Mouse (Mus musculus): ENCODE results near the gene Atf3. TPM values are rescaled to one million over a fixed set of nuclear protein-coding genes. Genes with fewer than 3 reads are reported as not detected.

Atf3 gene
- total RNA-seq, 1 experiment from 2014 or later = 242 TPM

DNA sequence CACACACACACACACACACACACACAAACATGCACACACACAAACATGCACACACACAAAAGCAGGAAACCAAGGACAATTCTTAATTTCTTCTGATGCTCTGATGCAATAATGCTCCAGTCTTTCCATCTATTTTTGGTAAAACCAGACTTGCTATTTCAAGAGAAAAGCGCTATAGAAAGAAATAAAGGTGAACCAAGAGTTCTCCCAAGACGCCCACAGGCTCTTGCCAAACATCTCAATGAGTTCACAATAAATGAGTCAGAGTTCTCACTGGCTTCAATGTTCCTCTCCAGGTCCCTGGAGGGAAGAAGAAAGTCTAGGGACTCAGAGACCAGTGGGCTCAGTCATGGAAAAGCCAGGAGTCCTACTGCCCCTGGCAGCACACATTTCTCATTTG, 94.1 kb downstream of the Atf3 start:
- no peak for ATAC-seq (replicated peaks; ENCODE audit: insufficient number of reproducible peaks, low FRiP score, low TSS enrichment, poor library complexity, severe bottlenecking)

DNA sequence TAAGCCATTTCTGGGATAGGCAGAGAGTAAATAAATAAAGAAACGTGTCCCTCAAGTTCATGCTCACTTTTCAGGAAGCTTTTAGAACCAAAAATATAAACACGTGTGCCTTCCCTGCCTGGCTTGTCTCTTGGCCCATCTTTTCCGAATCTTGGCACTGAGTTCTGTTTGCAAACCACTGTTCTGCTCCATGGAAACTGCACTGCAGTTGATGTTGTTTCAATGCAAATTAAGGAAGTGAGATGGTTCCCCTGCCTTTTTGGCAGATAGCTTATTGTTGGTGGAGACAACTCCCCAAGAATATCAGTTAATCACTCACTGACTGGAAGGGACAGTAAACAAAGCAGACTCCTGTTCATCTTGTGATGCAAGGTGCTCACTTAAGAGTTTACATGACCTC, 95.1 kb downstream of the Atf3 start:
- no peak for ATAC-seq (replicated peaks; ENCODE audit: insufficient number of reproducible peaks, low FRiP score, low TSS enrichment, poor library complexity, severe bottlenecking)

Other genes with a start within 250 kb of the Atf3 start
- gene Vash2, start 238.7 kb downstream of the Atf3 start, total RNA-seq (2017) = 0.64 TPM in 1 of 3 replicates, not detected in the others
- gene Flvcr1, start 191.9 kb downstream of the Atf3 start, total RNA-seq (2017) = 43.6 to 66.2 TPM (median 54.3 TPM) in 3 replicates
- not detected in 3 replicates for gene Spata45, start 181.4 kb downstream of the Atf3 start, total RNA-seq (2017)
- gene Tatdn3, start 155.1 kb downstream of the Atf3 start, total RNA-seq (2017) = 10.0 to 21.2 TPM (median 15.4 TPM) in 3 replicates
- 1.2 to 3.1 TPM (median 2.9 TPM) in 3 replicates for gene Nsl1, start 155.0 kb downstream of the Atf3 start, total RNA-seq (2017)
- gene Batf3, start 120.2 kb downstream of the Atf3 start, total RNA-seq (2017) = 1.6 to 2.5 TPM (median 2.3 TPM) in 3 replicates
- gene Fam71a, start 53.2 kb downstream of the Atf3 start, total RNA-seq (2017) = 0.21 to 3.1 TPM (median 1.3 TPM) in 3 replicates
- gene Nenf, start 100.2 kb upstream of the Atf3 start, total RNA-seq (2017) = 1.9 to 4.4 TPM (median 2.5 TPM) in 3 replicates
- gene Tmem206, start 107.9 kb upstream of the Atf3 start, total RNA-seq (2017) = 5.8 to 12.5 TPM (median 10.7 TPM) in 3 replicates
- gene Ppp2r5a, start 185.2 kb upstream of the Atf3 start, total RNA-seq (2017) = 479 to 620 TPM (median 501 TPM) in 3 replicates

Data from monocyte, adult 5-6 weeks (primary cell).